Mouse (Mus musculus): Measurements from ENCODE around the gene Ndufs7. TPM values are rescaled to one million over a fixed set of nuclear protein-coding genes. Genes with fewer than 3 reads are reported as not detected.

Ndufs7 gene
- polyA plus RNA-seq, 1 experiment from 2014 or later: 355 TPM

GRCm38 (mm10) chr10:80261585-80261968 is 12.7 kb downstream of the Ndufs7 start:
- peak overlapping the region; percentile 96 for H3K27ac ChIP-seq (ENCODE audit: low read length)
- no peaks in the 10 kb centered on the region for H3K27me3 ChIP-seq (ENCODE audit: control insufficient read depth, insufficient read depth, low read length)
- peaks cover 26% of the 10 kb centered on the region for H3K4me1 ChIP-seq (ENCODE audit: control insufficient read depth, insufficient read depth, low read length)
- H3K4me2 ChIP-seq (replicated peaks; ENCODE audit: low read depth, low read length): peak overlapping the region; percentile 83
- H3K9ac ChIP-seq (replicated peaks; ENCODE audit: low read depth, low read length): peak overlapping the region; percentile 41
- peak; percentile 64 for ATAC-seq (ENCODE audit: insufficient number of reproducible peaks, insufficient read depth, low FRiP score, low read depth)
- no peaks in the 10 kb centered on the region for H3K9me3 ChIP-seq (ENCODE audit: control insufficient read depth, low read depth, low read length)
- peaks cover 24% of the 10 kb centered on the region for H3K36me3 ChIP-seq (ENCODE audit: control insufficient read depth, insufficient read depth, low read length)
- WGBS: under 1% methylated on average over 14 of the region's 14 CpGs
- peak overlapping the region; percentile 32 for H3K4me3 ChIP-seq (ENCODE audit: low read depth, low read length)

GRCm38 (mm10) chr10:80262169-80262568 is 13.2 kb downstream of the Ndufs7 start:
- Histone ChIP-seq H3K27ac (ENCODE audit: low read length) (peak overlapping the region; percentile 96), H3K27me3 (ENCODE audit: control insufficient read depth, insufficient read depth, low read length) (no peaks in the 10 kb centered on the region), H3K4me3 (ENCODE audit: low read depth, low read length) (peak overlapping the region; percentile 32; the same call in 1 of the 2 replicates), H3K4me2 (replicated peaks; ENCODE audit: low read depth, low read length) (peak overlapping the region; percentile 83), H3K4me1 (ENCODE audit: control insufficient read depth, insufficient read depth, low read length) (peaks cover 31% of the 10 kb centered on the region), H3K9ac (replicated peaks; ENCODE audit: low read depth, low read length) (no peak overlapping the region), H3K9me3 (ENCODE audit: control insufficient read depth, low read depth, low read length) (no peaks in the 10 kb centered on the region), H3K36me3 (ENCODE audit: control insufficient read depth, insufficient read depth, low read length) (peaks cover 18% of the 10 kb centered on the region; the same call in 1 of the 2 replicates)
- 71% methylated on average over 12 of the region's 12 CpGs for WGBS
- no peak for ATAC-seq (ENCODE audit: insufficient number of reproducible peaks, insufficient read depth, low FRiP score, low read depth)

- Histone ChIP-seq H3K4me2 (replicated peaks; ENCODE audit: low read depth, low read length) (no peak overlapping the region), H3K4me1 (ENCODE audit: control insufficient read depth, insufficient read depth, low read length) (peaks cover 38% of the 10 kb centered on the region), H3K36me3 (ENCODE audit: control insufficient read depth, insufficient read depth, low read length) (peaks cover 19% of the 10 kb centered on the region; the same call in 1 of the 2 replicates), H3K27me3 (ENCODE audit: control insufficient read depth, insufficient read depth, low read length) (no peaks in the 10 kb centered on the region), H3K9ac (replicated peaks; ENCODE audit: low read depth, low read length) (no peak overlapping the region), H3K4me3 (ENCODE audit: low read depth, low read length) (no peak overlapping the region), H3K27ac (ENCODE audit: low read length) (no peak overlapping the region), H3K9me3 (ENCODE audit: control insufficient read depth, low read depth, low read length) (no peaks in the 10 kb centered on the region)
- ATAC-seq (ENCODE audit: insufficient number of reproducible peaks, insufficient read depth, low FRiP score, low read depth): no peak
- WGBS: 88% methylated on average over 10 of the region's 10 CpGs
Observed at GRCm38 (mm10) chr10:80262776-80263365, 13.9 kb downstream of the Ndufs7 start.

- 1% methylated on average over 73 of the region's 81 CpGs for WGBS
- Histone ChIP-seq H3K4me1 (ENCODE audit: control insufficient read depth, insufficient read depth, low read length) (peaks cover 34% of the 10 kb centered on the region), H3K9me3 (ENCODE audit: control insufficient read depth, low read depth, low read length) (no peaks in the 10 kb centered on the region), H3K27me3 (ENCODE audit: control insufficient read depth, insufficient read depth, low read length) (no peaks in the 10 kb centered on the region), H3K36me3 (ENCODE audit: control insufficient read depth, insufficient read depth, low read length) (peaks cover 11% of the 10 kb centered on the region; the same call in 1 of the 2 replicates), H3K4me2 (replicated peaks; ENCODE audit: low read depth, low read length) (peak overlapping the region; percentile 81), H3K9ac (replicated peaks; ENCODE audit: low read depth, low read length) (peak overlapping the region; percentile 91), H3K4me3 (ENCODE audit: low read depth, low read length) (peak overlapping the region; percentile 80), H3K27ac (ENCODE audit: low read length) (peak overlapping the region; percentile 63)
- peak; percentile 53 for ATAC-seq (ENCODE audit: insufficient number of reproducible peaks, insufficient read depth, low FRiP score, low read depth)
Observed at GRCm38 (mm10) chr10:80264341-80265148, 15.6 kb downstream of the Ndufs7 start.

- Histone ChIP-seq H3K36me3 (ENCODE audit: control insufficient read depth, insufficient read depth, low read length) (peaks cover 11% of the 10 kb centered on the region; the same call in 1 of the 2 replicates), H3K9ac (replicated peaks; ENCODE audit: low read depth, low read length) (peak overlapping the region; percentile 91), H3K4me1 (ENCODE audit: control insufficient read depth, insufficient read depth, low read length) (peaks cover 28% of the 10 kb centered on the region), H3K9me3 (ENCODE audit: control insufficient read depth, low read depth, low read length) (no peaks in the 10 kb centered on the region), H3K4me3 (ENCODE audit: low read depth, low read length) (peak overlapping the region; percentile 80), H3K27me3 (ENCODE audit: control insufficient read depth, insufficient read depth, low read length) (no peaks in the 10 kb centered on the region), H3K27ac (ENCODE audit: low read length) (peak overlapping the region; percentile 63), H3K4me2 (replicated peaks; ENCODE audit: low read depth, low read length) (peak overlapping the region; percentile 81)
- ATAC-seq (ENCODE audit: insufficient number of reproducible peaks, insufficient read depth, low FRiP score, low read depth): no peak
- 2% methylated on average over 18 of the region's 18 CpGs for WGBS
Observed at GRCm38 (mm10) chr10:80265149-80265486, 16.2 kb downstream of the Ndufs7 start.

GRCm38 (mm10) chr10:80270099-80270498 is 21.2 kb downstream of the Ndufs7 start:
- H3K4me2 ChIP-seq (replicated peaks; ENCODE audit: low read depth, low read length): no peak overlapping the region
- WGBS: 83% methylated on average over 2 of the region's 2 CpGs
- H3K4me3 ChIP-seq (ENCODE audit: low read depth, low read length): no peak overlapping the region
- H3K4me1 ChIP-seq (ENCODE audit: control insufficient read depth, insufficient read depth, low read length): peaks cover 25% of the 10 kb centered on the region
- no peaks in the 10 kb centered on the region for H3K27me3 ChIP-seq (ENCODE audit: control insufficient read depth, insufficient read depth, low read length)
- ATAC-seq (ENCODE audit: insufficient number of reproducible peaks, insufficient read depth, low FRiP score, low read depth): no peak
- H3K9me3 ChIP-seq (ENCODE audit: control insufficient read depth, low read depth, low read length): no peaks in the 10 kb centered on the region
- H3K36me3 ChIP-seq (ENCODE audit: control insufficient read depth, insufficient read depth, low read length): peaks cover 29% of the 10 kb centered on the region
- no peak overlapping the region for H3K9ac ChIP-seq (replicated peaks; ENCODE audit: low read depth, low read length)
- H3K27ac ChIP-seq (ENCODE audit: low read length): no peak overlapping the region

GRCm38 (mm10) chr10:80270734-80271181 is 21.8 kb downstream of the Ndufs7 start:
- peaks cover 23% of the 10 kb centered on the region for H3K4me1 ChIP-seq (ENCODE audit: control insufficient read depth, insufficient read depth, low read length)
- H3K36me3 ChIP-seq (ENCODE audit: control insufficient read depth, insufficient read depth, low read length): peaks cover 31% of the 10 kb centered on the region
- no peaks in the 10 kb centered on the region for H3K27me3 ChIP-seq (ENCODE audit: control insufficient read depth, insufficient read depth, low read length)
- H3K4me2 ChIP-seq (replicated peaks; ENCODE audit: low read depth, low read length): no peak overlapping the region
- ATAC-seq (ENCODE audit: insufficient number of reproducible peaks, insufficient read depth, low FRiP score, low read depth): no peak
- H3K27ac ChIP-seq (ENCODE audit: low read length): no peak overlapping the region
- H3K9me3 ChIP-seq (ENCODE audit: control insufficient read depth, low read depth, low read length): no peaks in the 10 kb centered on the region
- H3K4me3 ChIP-seq (ENCODE audit: low read depth, low read length): no peak overlapping the region
- 76% methylated on average over 6 of the region's 6 CpGs for WGBS
- no peak overlapping the region for H3K9ac ChIP-seq (replicated peaks; ENCODE audit: low read depth, low read length)

GRCm38 (mm10) chr10:80271186-80271843 is 22.4 kb downstream of the Ndufs7 start:
- peaks cover 36% of the 10 kb centered on the region for H3K36me3 ChIP-seq (ENCODE audit: control insufficient read depth, insufficient read depth, low read length)

More at GRCm38 (mm10) chr10:80271186-80271843, 22.4 kb downstream of the Ndufs7 start:
- WGBS: 90% methylated on average over 5 of the region's 5 CpGs
- no peak overlapping the region for H3K27ac ChIP-seq (ENCODE audit: low read length)
- peaks cover 18% of the 10 kb centered on the region for H3K4me1 ChIP-seq (ENCODE audit: control insufficient read depth, insufficient read depth, low read length)
- H3K27me3 ChIP-seq (ENCODE audit: control insufficient read depth, insufficient read depth, low read length): no peaks in the 10 kb centered on the region
- no peak for ATAC-seq (ENCODE audit: insufficient number of reproducible peaks, insufficient read depth, low FRiP score, low read depth)
- H3K9me3 ChIP-seq (ENCODE audit: control insufficient read depth, low read depth, low read length): no peaks in the 10 kb centered on the region
- no peak overlapping the region for H3K9ac ChIP-seq (replicated peaks; ENCODE audit: low read depth, low read length)
- H3K4me3 ChIP-seq (ENCODE audit: low read depth, low read length): no peak overlapping the region
- H3K4me2 ChIP-seq (replicated peaks; ENCODE audit: low read depth, low read length): no peak overlapping the region
